Mouse (Mus musculus): ENCODE measurements around the gene Paqr8. TPM values are rescaled to one million over a fixed set of nuclear protein-coding genes. Genes with fewer than 3 reads are reported as not detected.
"Not testable (repeated sequence)": the region's sequence is repeated elsewhere in the genome, so short reads cannot be mapped to it uniquely, and the experiment has no call there.

Gene Paqr8
- polyA plus RNA-seq, 1 experiment from 2014 or later = 12.5 TPM

- no peak overlapping the region for H3K27ac ChIP-seq
- peak; percentile 54 for ATAC-seq
- H3K27me3 ChIP-seq = no peaks in the 10 kb centered on the region
Measured at GRCm38 (mm10) chr1:20914769-20915168, 24.4 kb downstream of the Paqr8 start.

GRCm38 (mm10) chr1:20915608-20916007 lies 25.2 kb downstream of the Paqr8 start:
- H3K4me1 ChIP-seq (replicated peaks) = peaks cover 8% of the 10 kb centered on the region
- H3K4me3 ChIP-seq (replicated peaks) = no peak overlapping the region
- H3K9ac ChIP-seq (replicated peaks) = no peak overlapping the region
- H3K9me3 ChIP-seq = no peaks in the 10 kb centered on the region
- no peaks in the 10 kb centered on the region for H3K27me3 ChIP-seq
- 79% methylated on average over 5 of the region's 5 CpGs for WGBS
- no peak overlapping the region for H3K4me2 ChIP-seq (replicated peaks)
- ATAC-seq = no peak
- no peaks in the 10 kb centered on the region for H3K36me3 ChIP-seq
- no peak overlapping the region for H3K27ac ChIP-seq

More at GRCm38 (mm10) chr1:20914769-20915168, 24.4 kb downstream of the Paqr8 start:
- Histone ChIP-seq H3K36me3 (no peaks in the 10 kb centered on the region), H3K9ac (replicated peaks) (no peak overlapping the region), H3K9me3 (no peaks in the 10 kb centered on the region), H3K4me1 (replicated peaks) (peaks cover 8% of the 10 kb centered on the region), H3K4me2 (replicated peaks) (no peak overlapping the region), H3K4me3 (replicated peaks) (no peak overlapping the region)
- WGBS = 90% methylated on average over 3 of the region's 3 CpGs

- Histone ChIP-seq H3K27ac (no peak overlapping the region), H3K4me1 (replicated peaks) (peaks cover 10% of the 10 kb centered on the region), H3K36me3 (no peaks in the 10 kb centered on the region), H3K9ac (replicated peaks) (no peak overlapping the region), H3K9me3 (no peaks in the 10 kb centered on the region), H3K4me3 (replicated peaks) (no peak overlapping the region), H3K27me3 (no peaks in the 10 kb centered on the region), H3K4me2 (replicated peaks) (no peak overlapping the region)
- no peak for ATAC-seq
- 88% methylated on average over 6 of the region's 6 CpGs for WGBS
Measured at GRCm38 (mm10) chr1:20917496-20918050, 27.2 kb downstream of the Paqr8 start.

- Histone ChIP-seq H3K9me3 (no peaks in the 10 kb centered on the region), H3K36me3 (no peaks in the 10 kb centered on the region), H3K9ac (replicated peaks) (no peak overlapping the region), H3K27ac (no peak overlapping the region), H3K27me3 (no peaks in the 10 kb centered on the region), H3K4me2 (replicated peaks) (no peak overlapping the region), H3K4me1 (replicated peaks) (peaks cover 14% of the 10 kb centered on the region), H3K4me3 (replicated peaks) (no peak overlapping the region)
- no peak for ATAC-seq
- 87% methylated on average over 2 of the region's 2 CpGs for WGBS
Measured at GRCm38 (mm10) chr1:20919728-20920127, 29.3 kb downstream of the Paqr8 start.

GRCm38 (mm10) chr1:20921081-20921528 lies 30.7 kb downstream of the Paqr8 start:
- ATAC-seq = peak; percentile 53
- 84% methylated on average over 10 of the region's 10 CpGs for WGBS
- peaks cover 14% of the 10 kb centered on the region for H3K4me1 ChIP-seq (replicated peaks)
- H3K9me3 ChIP-seq = no peaks in the 10 kb centered on the region
- H3K4me3 ChIP-seq (replicated peaks) = no peak overlapping the region
- H3K27ac ChIP-seq = no peak overlapping the region
- H3K27me3 ChIP-seq = no peaks in the 10 kb centered on the region
- no peaks in the 10 kb centered on the region for H3K36me3 ChIP-seq
- no peak overlapping the region for H3K4me2 ChIP-seq (replicated peaks)
- no peak overlapping the region for H3K9ac ChIP-seq (replicated peaks)

GRCm38 (mm10) chr1:20922612-20923399 lies 32.4 kb downstream of the Paqr8 start:
- Histone ChIP-seq H3K27ac (no peak overlapping the region), H3K4me1 (replicated peaks) (peaks cover 14% of the 10 kb centered on the region), H3K36me3 (no peaks in the 10 kb centered on the region), H3K4me3 (replicated peaks) (no peak overlapping the region), H3K4me2 (replicated peaks) (no peak overlapping the region), H3K27me3 (no peaks in the 10 kb centered on the region), H3K9ac (replicated peaks) (no peak overlapping the region), H3K9me3 (no peaks in the 10 kb centered on the region)
- ATAC-seq = 0 out of 2 replicates have a peak, but pooled peaks have one; percentile 29
- 68% methylated on average over 11 of the region's 11 CpGs for WGBS

- not testable (repeated sequence) for H3K27ac ChIP-seq; H3K4me2 ChIP-seq (replicated peaks); H3K9me3 ChIP-seq; H3K4me3 ChIP-seq (replicated peaks); H3K36me3 ChIP-seq; H3K9ac ChIP-seq (replicated peaks); H3K27me3 ChIP-seq; ATAC-seq
- 84% methylated on average over 7 of the region's 7 CpGs for WGBS
- H3K4me1 ChIP-seq (replicated peaks) = peaks cover 14% of the 10 kb centered on the region
Measured at GRCm38 (mm10) chr1:20925324-20925723, 34.9 kb downstream of the Paqr8 start.

GRCm38 (mm10) chr1:20925926-20926325 lies 35.5 kb downstream of the Paqr8 start:
- Histone ChIP-seq H3K36me3 (no peaks in the 10 kb centered on the region), H3K9me3 (no peaks in the 10 kb centered on the region), H3K4me1 (replicated peaks) (peaks cover 13% of the 10 kb centered on the region), H3K27me3 (no peaks in the 10 kb centered on the region), H3K9ac (replicated peaks) (no peak overlapping the region), H3K4me3 (replicated peaks) (no peak overlapping the region), H3K4me2 (replicated peaks) (no peak overlapping the region), H3K27ac (no peak overlapping the region)
- WGBS = 96% methylated on average over 4 of the region's 4 CpGs
- ATAC-seq = no peak

GRCm38 (mm10) chr1:20926376-20926775 lies 36.0 kb downstream of the Paqr8 start:
- Histone ChIP-seq H3K4me3 (replicated peaks) (no peak overlapping the region), H3K4me2 (replicated peaks) (no peak overlapping the region), H3K9ac (replicated peaks) (no peak overlapping the region), H3K4me1 (replicated peaks) (peaks cover 9% of the 10 kb centered on the region), H3K27ac (no peak overlapping the region), H3K9me3 (no peaks in the 10 kb centered on the region), H3K36me3 (no peaks in the 10 kb centered on the region), H3K27me3 (no peaks in the 10 kb centered on the region)
- 91% methylated on average over 4 of the region's 4 CpGs for WGBS
- ATAC-seq = no peak

- Histone ChIP-seq H3K27ac (no peak overlapping the region), H3K9me3 (no peaks in the 10 kb centered on the region), H3K4me1 (replicated peaks) (no peaks in the 10 kb centered on the region), H3K4me3 (replicated peaks) (no peak overlapping the region), H3K36me3 (no peaks in the 10 kb centered on the region; the same call in 1 of the 2 replicates), H3K9ac (replicated peaks) (no peak overlapping the region), H3K27me3 (no peaks in the 10 kb centered on the region), H3K4me2 (replicated peaks) (no peak overlapping the region)
- ATAC-seq = no peak
- 92% methylated on average over 4 of the region's 4 CpGs for WGBS
Measured at GRCm38 (mm10) chr1:20928487-20928886, 38.1 kb downstream of the Paqr8 start.

- H3K9ac ChIP-seq (replicated peaks) = no peak overlapping the region
- no peaks in the 10 kb centered on the region for H3K27me3 ChIP-seq
- H3K4me2 ChIP-seq (replicated peaks) = no peak overlapping the region
- no peak overlapping the region for H3K4me3 ChIP-seq (replicated peaks)
- peak; percentile 92 for ATAC-seq
- no peak overlapping the region for H3K27ac ChIP-seq
- peaks cover 25% of the 10 kb centered on the region for H3K36me3 ChIP-seq
- no peaks in the 10 kb centered on the region for H3K9me3 ChIP-seq
- 17% methylated on average over 7 of the region's 7 CpGs for WGBS
- H3K4me1 ChIP-seq (replicated peaks) = no peaks in the 10 kb centered on the region
Measured at GRCm38 (mm10) chr1:20933457-20933856, 43.1 kb downstream of the Paqr8 start.

- Histone ChIP-seq H3K4me1 (replicated peaks) (no peaks in the 10 kb centered on the region), H3K27me3 (no peaks in the 10 kb centered on the region), H3K9me3 (no peaks in the 10 kb centered on the region), H3K9ac (replicated peaks) (no peak overlapping the region), H3K4me2 (replicated peaks) (no peak overlapping the region), H3K27ac (no peak overlapping the region), H3K4me3 (replicated peaks) (no peak overlapping the region), H3K36me3 (peaks cover 25% of the 10 kb centered on the region)
- WGBS = 88% methylated on average over 22 of the region's 22 CpGs
- no peak for ATAC-seq
Measured at GRCm38 (mm10) chr1:20935106-20935505, 44.7 kb downstream of the Paqr8 start.

Measured in midbrain, embryonic 13.5 days (tissue).